Mouse (Mus musculus) heart, postnatal 0 days (tissue): ENCODE measurements around the gene Lgi2. TPM values are rescaled to one million over a fixed set of nuclear protein-coding genes. Genes with fewer than 3 reads are reported as not detected.

Experiments used
- ATAC-seq: fragments of 200-750 bp; cut with Nextera tagmentation; 2 replicates; pipeline ENCODE4 v1.8.0; 2017; ENCODE audit warnings: low read depth, moderate number of reproducible peaks, moderate library complexity; ENCODE audit not compliant: insufficient read depth
- DNase-seq: peaks from one replicate; pipeline ENCODE4 v3.0.0-alpha.2; 2016; ENCODE audit warnings: low spot score
- H3K27ac ChIP-seq: fragments of 300-500 bp; sonication (generic); 2 replicates; pipeline ENCODE4 v1.5.1; 2014; ENCODE audit warnings: low read depth, mild to moderate bottlenecking
- H3K27me3 ChIP-seq: fragments of 300-500 bp; sonication (generic); 2 replicates; pipeline ENCODE4 v1.6.1; 2014; ENCODE audit warnings: low read length, mixed read lengths; ENCODE audit not compliant: control insufficient read depth, insufficient read depth
- H3K36me3 ChIP-seq: fragments of 300-500 bp; sonication (generic); replicated peaks from 2 replicates; pipeline ENCODE4 v1.6.1; 2014; ENCODE audit warnings: low read length, mixed read lengths; ENCODE audit not compliant: control insufficient read depth, insufficient read depth
- H3K4me1 ChIP-seq: fragments of 300-500 bp; sonication (generic); 2 replicates; pipeline ENCODE4 v1.6.1; 2014; ENCODE audit warnings: antibody characterized with exemption; ENCODE audit not compliant: control insufficient read depth, insufficient read depth
- H3K4me2 ChIP-seq: fragments of 300-500 bp; sonication (generic); 2 replicates; pipeline ENCODE4 v1.6.1; 2014; ENCODE audit warnings: low read depth, mild to moderate bottlenecking, low read length, moderate library complexity
- H3K4me3 ChIP-seq: fragments of 300-500 bp; sonication (generic); 2 replicates; pipeline ENCODE4 v1.5.1; 2014; ENCODE audit warnings: low read depth, low read length
- H3K9ac ChIP-seq: fragments of 300-500 bp; sonication (generic); replicated peaks from 2 replicates; pipeline ENCODE4 v1.6.1; 2014; ENCODE audit warnings: low read depth, low read length, mixed read lengths
- H3K9me3 ChIP-seq: fragments of 300-500 bp; sonication (generic); replicated peaks from 2 replicates; pipeline ENCODE4 v1.6.1; 2016; ENCODE audit warnings: low read length; ENCODE audit not compliant: control insufficient read depth
- CTCF ChIP-seq: IDR thresholded peaks from 2 replicates; pipeline ENCODE4 v1.5.1; 2016; ENCODE audit warnings: antibody characterized with exemption, control low read depth, low read depth
- EP300 ChIP-seq: IDR thresholded peaks from 2 replicates; pipeline ENCODE4 v1.6.1; 2016; ENCODE audit warnings: antibody characterized with exemption, low read depth
- WGBS: fragments of 180-500 bp; shearing (Covaris S2); extraction: QIAGEN DNeasy Blood & Tissue Kit; methylation state at CpG from one replicate; pipeline ENCODE4 v1.1.7; 2014; 5-methylcytosine and 5-hydroxymethylcytosine counted together
- polyA plus RNA-seq: library from polyadenylated mRNA; unstranded; fragments of >200 nt; fragmentation: Nextera tagmentation; extraction: Ambion mirVana; gene quantifications from 2 replicates; pipeline ENCODE4 v1.2.1, GENCODE M21; 2015
- total RNA-seq: library from RNA; depleted of rRNA; stranded (reverse); fragments of >200 nt; gene quantifications from 2 replicates; pipeline ENCODE4 v1.2.3, GENCODE M21; 2014; ENCODE audit warnings: low replicate concordance; rRNA removed

The Lgi2 gene
- total and polyA plus RNA-seq, 2 experiments from 2014 or later: 0.63 to 0.88 TPM

GRCm38 (mm10) chr5:52487559-52488430 lies 78.5 kb downstream of the Lgi2 start:
- Histone ChIP-seq H3K27me3 (no peaks in the 10 kb centered on the region), H3K9me3 (no peaks in the 10 kb centered on the region), H3K4me1 (no peaks in the 10 kb centered on the region), H3K27ac (no peak overlapping the region), H3K36me3 (no peaks in the 10 kb centered on the region), H3K4me3 (no peak overlapping the region), H3K9ac (no peak overlapping the region), H3K4me2 (no peak overlapping the region)
- ATAC-seq: no peak
- TF ChIP-seq EP300 (no peak), CTCF (no peak)
- no peak for DNase-seq
- 63% methylated on average over 13 of the region's 13 CpGs for WGBS

Other genes starting within 250 kb of the Lgi2 start
- gene Sod3, start 202.7 kb downstream of the Lgi2 start, total RNA-seq: 1.3 and 2.3 TPM in 2 replicates
- gene Sod3, start 202.7 kb downstream of the Lgi2 start, polyA plus RNA-seq: 2.4 and 3.4 TPM in 2 replicates
- gene Ccdc149, start 94.9 kb downstream of the Lgi2 start, total RNA-seq: 2.2 and 3.1 TPM in 2 replicates
- 2.6 and 3.1 TPM in 2 replicates for gene Ccdc149, start 94.9 kb downstream of the Lgi2 start, polyA plus RNA-seq
- 6.5 and 6.9 TPM in 2 replicates for gene Sepsecs, start 103.2 kb upstream of the Lgi2 start, total RNA-seq
- gene Sepsecs, start 103.2 kb upstream of the Lgi2 start, polyA plus RNA-seq: 4.9 and 5.7 TPM in 2 replicates
- gene Pi4k2b, start 175.1 kb upstream of the Lgi2 start, total RNA-seq: 1.7 and 16.3 TPM in 2 replicates
- gene Pi4k2b, start 175.1 kb upstream of the Lgi2 start, polyA plus RNA-seq: 3.0 and 3.6 TPM in 2 replicates
- 7.4 and 8.9 TPM in 2 replicates for gene Zcchc4, start 208.9 kb upstream of the Lgi2 start, total RNA-seq
- gene Zcchc4, start 208.9 kb upstream of the Lgi2 start, polyA plus RNA-seq: 7.0 and 7.8 TPM in 2 replicates